In genomic region chr8:57315471-57315870, GRCm38 (mm10) we compare ENCODE assay signal across 19 mouse cellular contexts. TPM values are rescaled to one million over a fixed set of nuclear protein-coding genes. Genes with fewer than 3 reads are reported as not detected.
A peak's percentile ranks its signal among the peaks of the same experiment; 100 is the strongest.
DNase-seq lines count a peak whose midpoint lies in the region; ATAC-seq and TF ChIP-seq lines count a peak whose summit lies in the region.
"Had no signal": no experiment of that assay in that cellular context is flagged by ENCODE, and none has a peak within 500 bp of the region (broad histone marks: within the 10 kb centered on the region; RNA-seq: fewer than 3 reads in every experiment).

No protein-coding gene starts in this region.

- no peaks in the 10 kb centered on the region for H3K9me3 ChIP-seq in heart, embryonic 12.5 days (replicated peaks)
- H3K9me3 ChIP-seq in intestine, embryonic 14.5 days (ENCODE audit: control insufficient read depth, low read length), result no peaks in the 10 kb centered on the region
- H3K9me3 ChIP-seq in intestine, postnatal 0 days (ENCODE audit: control insufficient read depth), result no peaks in the 10 kb centered on the region
- no peaks in the 10 kb centered on the region for H3K9me3 ChIP-seq in embryonic facial prominence, embryonic 13.5 days
- H3K9me3 ChIP-seq in limb, embryonic 12.5 days, result no peaks in the 10 kb centered on the region
- H3K9me3 ChIP-seq: lung, embryonic 15.5 days had no signal

- peak overlapping the region; percentile 21; the same call in 1 of the 2 replicates for H3K4me3 ChIP-seq in heart, embryonic 12.5 days
- H3K4me3 ChIP-seq in intestine, embryonic 14.5 days (ENCODE audit: low read depth, low read length), result peak overlapping the region; percentile 8; the same call in 1 of the 2 replicates
- no peak overlapping the region for H3K4me3 ChIP-seq in intestine, postnatal 0 days (ENCODE audit: low read depth, low read length)
- no peak overlapping the region for H3K4me3 ChIP-seq in embryonic facial prominence, embryonic 13.5 days
- H3K4me3 ChIP-seq in limb, embryonic 12.5 days (replicated peaks), result 0 out of 2 replicates have a peak overlapping the region, but pooled peaks have one; percentile 10
- H3K4me3 ChIP-seq: gastrocnemius, adult 2 months; lung, embryonic 15.5 days had no signal

- H3K4me2 ChIP-seq in heart, embryonic 12.5 days, result peak overlapping the region; percentile 59
- peak overlapping the region; percentile 33 for H3K4me2 ChIP-seq in intestine, embryonic 14.5 days (ENCODE audit: low read length)
- no peak overlapping the region for H3K4me2 ChIP-seq in intestine, postnatal 0 days (replicated peaks; ENCODE audit: low read depth)
- H3K4me2 ChIP-seq in embryonic facial prominence, embryonic 13.5 days, result peak overlapping the region; percentile 24
- peak overlapping the region; percentile 31 for H3K4me2 ChIP-seq in limb, embryonic 12.5 days
- H3K4me2 ChIP-seq: lung, embryonic 15.5 days had no signal

- ATAC-seq in heart, embryonic 12.5 days (ENCODE audit: insufficient number of reproducible peaks, low FRiP score), result no peak
- no peak for ATAC-seq in intestine, embryonic 14.5 days (replicated peaks; ENCODE audit: low FRiP score, low TSS enrichment, low read depth)
- no peak for ATAC-seq in intestine, postnatal 0 days
- no peak for ATAC-seq in embryonic facial prominence, embryonic 13.5 days (ENCODE audit: insufficient number of reproducible peaks, insufficient read depth, low FRiP score, low TSS enrichment, low read depth)
- ATAC-seq in limb, embryonic 12.5 days (ENCODE audit: insufficient number of reproducible peaks, insufficient read depth, low FRiP score, low TSS enrichment, low read depth), result no peak
- ATAC-seq: hindbrain, embryonic 16.5 days had no signal

- no peaks in the 10 kb centered on the region for H3K27me3 ChIP-seq in heart, embryonic 12.5 days (replicated peaks)
- peaks cover 59% of the 10 kb centered on the region for H3K27me3 ChIP-seq in intestine, embryonic 14.5 days (replicated peaks; ENCODE audit: control insufficient read depth, insufficient read depth, low read length)
- peaks cover 75% of the 10 kb centered on the region for H3K27me3 ChIP-seq in intestine, postnatal 0 days (replicated peaks; ENCODE audit: control insufficient read depth, insufficient read depth, low read length)
- H3K27me3 ChIP-seq in embryonic facial prominence, embryonic 13.5 days, result peaks cover 95% of the 10 kb centered on the region
- peaks cover 37% of the 10 kb centered on the region for H3K27me3 ChIP-seq in limb, embryonic 12.5 days

- intact Hi-C loops in heart, postnatal 36 days (cut with DNase I), result loop anchor here (5.0 to 10.0 kb wide), 2 partner anchors 331 to 433 kb away; no protein-coding TSS in a partner anchor

- peak overlapping the region; percentile 64 for H3K9ac ChIP-seq in heart, embryonic 12.5 days
- H3K9ac ChIP-seq in intestine, embryonic 14.5 days (ENCODE audit: low read length), result no peak overlapping the region
- no peak overlapping the region for H3K9ac ChIP-seq in intestine, postnatal 0 days (ENCODE audit: low read depth, low read length)
- H3K9ac ChIP-seq in embryonic facial prominence, embryonic 13.5 days, result peak overlapping the region; percentile 59; the same call in 1 of the 2 replicates
- H3K9ac ChIP-seq in limb, embryonic 12.5 days (replicated peaks), result no peak overlapping the region
- H3K9ac ChIP-seq: lung, embryonic 15.5 days had no signal

- peak overlapping the region; percentile 62; the same call in 1 of the 2 replicates for H3K27ac ChIP-seq in heart, embryonic 12.5 days (ENCODE audit: poor library complexity, severe bottlenecking)
- no peak overlapping the region for H3K27ac ChIP-seq in intestine, embryonic 14.5 days (ENCODE audit: low read depth)
- H3K27ac ChIP-seq in intestine, postnatal 0 days (ENCODE audit: low read depth, low read length), result no peak overlapping the region
- H3K27ac ChIP-seq in embryonic facial prominence, embryonic 13.5 days, result peak overlapping the region; percentile 55
- H3K27ac ChIP-seq in limb, embryonic 12.5 days, result peak overlapping the region; percentile 66
- H3K27ac ChIP-seq: gastrocnemius, adult 2 months; lung, embryonic 15.5 days had no signal

- H3K36me3 ChIP-seq in heart, embryonic 12.5 days, result no peaks in the 10 kb centered on the region; the same call in 1 of the 2 replicates
- H3K36me3 ChIP-seq in intestine, embryonic 14.5 days (ENCODE audit: control insufficient read depth, insufficient read depth, low read length), result no peaks in the 10 kb centered on the region
- H3K36me3 ChIP-seq in intestine, postnatal 0 days (ENCODE audit: control insufficient read depth, insufficient read depth), result no peaks in the 10 kb centered on the region
- no peaks in the 10 kb centered on the region for H3K36me3 ChIP-seq in embryonic facial prominence, embryonic 13.5 days
- no peaks in the 10 kb centered on the region for H3K36me3 ChIP-seq in limb, embryonic 12.5 days
- H3K36me3 ChIP-seq: lung, embryonic 15.5 days had no signal

- WGBS in heart, embryonic 12.5 days, result 19% methylated on average over 3 of the region's 3 CpGs
- WGBS in intestine, embryonic 14.5 days, result 29% methylated on average over 3 of the region's 3 CpGs
- WGBS in intestine, postnatal 0 days, result 45% methylated on average over 3 of the region's 3 CpGs
- 3% methylated on average over 3 of the region's 3 CpGs for WGBS in embryonic facial prominence, embryonic 13.5 days
- 7% methylated on average over 3 of the region's 3 CpGs for WGBS in limb, embryonic 12.5 days

- H3K4me1 ChIP-seq in heart, embryonic 12.5 days (replicated peaks), result peaks cover 26% of the 10 kb centered on the region
- H3K4me1 ChIP-seq in intestine, embryonic 14.5 days (replicated peaks; ENCODE audit: control insufficient read depth, insufficient read depth, low read length), result peaks cover 10% of the 10 kb centered on the region; the same call in 1 of the 2 replicates
- H3K4me1 ChIP-seq in intestine, postnatal 0 days (replicated peaks; ENCODE audit: control insufficient read depth, insufficient read depth, low read length), result no peaks in the 10 kb centered on the region
- H3K4me1 ChIP-seq in embryonic facial prominence, embryonic 13.5 days, result peaks cover 8% of the 10 kb centered on the region
- H3K4me1 ChIP-seq in limb, embryonic 12.5 days (replicated peaks), result peaks cover 27% of the 10 kb centered on the region

- TF ChIP-seq CTCF in intestine, postnatal 0 days (IDR thresholded peaks at IDR 0.05; ENCODE audit: low read depth), result no peak

- no peak for DNase-seq in heart, postnatal 36 days
- no peak for DNase-seq in intestine, embryonic 14.5 days (ENCODE audit: low spot score)
- DNase-seq in layer of hippocampus, adult 11-12 months (ENCODE audit: low spot score), result no peak
- DNase-seq: cerebellum, adult 18-20 months; gastrocnemius, adult 2 months; kidney, adult 11 months; liver; lung, postnatal 4 days; right cerebral cortex, postnatal 25 days; thymus, adult 2 months had no signal

RNA-seq across cellular contexts. Expression of gene Hand2, which starts 5.3 kb away (rescaled TPM):
- polyA plus RNA-seq in heart, embryonic 12.5 days (2016; fragmentation: Nextera tagmentation; extraction: Ambion mirVana), result 18.0 and 19.4 TPM in 2 replicates
- total RNA-seq in heart, postnatal 36 days (2021), result 10 to 100 TPM; 53.8 to 68.2 TPM
- polyA plus RNA-seq in intestine, embryonic 14.5 days (2014; fragmentation: Nextera tagmentation; extraction: Ambion mirVana), result 13.1 and 15.9 TPM in 2 replicates
- polyA plus RNA-seq in intestine, postnatal 0 days (2015; fragmentation: Nextera tagmentation; extraction: Ambion mirVana), result 3.5 and 3.9 TPM in 2 replicates
- 2.8 and 8.3 TPM in 2 replicates for polyA plus RNA-seq in embryonic facial prominence, embryonic 13.5 days (2015; fragmentation: Nextera tagmentation; extraction: Ambion mirVana)
- 19.6 and 23.7 TPM in 2 replicates for polyA plus RNA-seq in limb, embryonic 12.5 days (2016; fragmentation: Nextera tagmentation; extraction: Ambion mirVana)
- total RNA-seq: layer of hippocampus, postnatal 25 days; left cerebral cortex, postnatal 10 days had no signal
- polyA plus RNA-seq: forebrain, embryonic 11.5 days; hindbrain, embryonic 16.5 days had no signal

Comparison
In these comparisons a context has a peak if more than half of its experiments do, and no peak if none do; other contexts are left out.
1. H3K4me3 ChIP-seq: peak in heart, embryonic 12.5 days (single experiment), intestine, embryonic 14.5 days (single experiment) and limb, embryonic 12.5 days (single experiment); none in intestine, postnatal 0 days (single experiment) and embryonic facial prominence, embryonic 13.5 days (single experiment).
2. H3K27ac ChIP-seq: peak in heart, embryonic 12.5 days (single experiment), embryonic facial prominence, embryonic 13.5 days (single experiment) and limb, embryonic 12.5 days (single experiment); none in intestine, embryonic 14.5 days (single experiment) and intestine, postnatal 0 days (single experiment).
3. H3K9ac ChIP-seq: peak in heart, embryonic 12.5 days (single experiment) and embryonic facial prominence, embryonic 13.5 days (single experiment); none in intestine, embryonic 14.5 days (single experiment), intestine, postnatal 0 days (single experiment) and limb, embryonic 12.5 days (single experiment).